Mouse (Mus musculus): Measurements from ENCODE around the gene Ticam1. TPM values are rescaled to one million over a fixed set of nuclear protein-coding genes. Genes with fewer than 3 reads are reported as not detected.

Ticam1 gene
- total RNA-seq, 2 experiments from 2014 or later = 5.3 to 7.1 TPM

GRCm38 (mm10) chr17:56291826-56292475 lies 15.4 kb upstream of the Ticam1 start:
- no peak for DNase-seq
- intact Hi-C loops (cut with DNase I; ENCODE audit: low total_unique reads) = no loop called here

- intact Hi-C loops (cut with DNase I; ENCODE audit: low total_unique reads) = no loop called here
- DNase-seq = peak; percentile 93
These were observed 14.6 kb upstream of the Ticam1 start for GRCm38 (mm10) chr17:56291171-56291511.

- peak; percentile 96 for DNase-seq
- intact Hi-C loops (cut with DNase I; ENCODE audit: low total_unique reads) = no loop called here
These were observed 14.0 kb upstream of the Ticam1 start for GRCm38 (mm10) chr17:56290388-56291170.

GRCm38 (mm10) chr17:56289371-56290331 lies 13.1 kb upstream of the Ticam1 start:
- intact Hi-C loops (cut with DNase I; ENCODE audit: low total_unique reads) = no loop called here
- DNase-seq = peak; percentile 62

- no peak for DNase-seq
- intact Hi-C loops (cut with DNase I; ENCODE audit: low total_unique reads) = no loop called here
These were observed 12.3 kb upstream of the Ticam1 start for GRCm38 (mm10) chr17:56288866-56289265.

GRCm38 (mm10) chr17:56287830-56288229 lies 11.2 kb upstream of the Ticam1 start:
- intact Hi-C loops (cut with DNase I; ENCODE audit: low total_unique reads) = no loop called here

GRCm38 (mm10) chr17:56285995-56286394 lies 9.4 kb upstream of the Ticam1 start:
- intact Hi-C loops (cut with DNase I; ENCODE audit: low total_unique reads) = no loop called here

More at GRCm38 (mm10) chr17:56287830-56288229, 11.2 kb upstream of the Ticam1 start:
- DNase-seq = no peak

GRCm38 (mm10) chr17:56283316-56283715 lies 6.7 kb upstream of the Ticam1 start:
- no peak for DNase-seq
- intact Hi-C loops (cut with DNase I; ENCODE audit: low total_unique reads) = no loop called here

More at GRCm38 (mm10) chr17:56285995-56286394, 9.4 kb upstream of the Ticam1 start:
- no peak for DNase-seq

GRCm38 (mm10) chr17:56282802-56283201 lies 6.2 kb upstream of the Ticam1 start:
- no peak for DNase-seq
- intact Hi-C loops (cut with DNase I; ENCODE audit: low total_unique reads) = no loop called here

- DNase-seq = no peak
- intact Hi-C loops (cut with DNase I; ENCODE audit: low total_unique reads) = no loop called here
These were observed 4.6 kb upstream of the Ticam1 start for GRCm38 (mm10) chr17:56281193-56281592.

- peak; percentile 57 for DNase-seq
- intact Hi-C loops (cut with DNase I; ENCODE audit: low total_unique reads) = no loop called here
These were observed 3.0 kb upstream of the Ticam1 start for GRCm38 (mm10) chr17:56279481-56280155.

GRCm38 (mm10) chr17:56278340-56278739 lies 1.8 kb upstream of the Ticam1 start:
- no peak for DNase-seq
- intact Hi-C loops (cut with DNase I; ENCODE audit: low total_unique reads) = no loop called here

GRCm38 (mm10) chr17:56277567-56277893 lies 944 bp upstream of the Ticam1 start:
- DNase-seq = no peak
- intact Hi-C loops (cut with DNase I; ENCODE audit: low total_unique reads) = no loop called here

- intact Hi-C loops (cut with DNase I; ENCODE audit: low total_unique reads) = no loop called here
- DNase-seq = peak; percentile 38
These were observed 625 bp downstream of the Ticam1 start for GRCm38 (mm10) chr17:56275842-56276480.

GRCm38 (mm10) chr17:56273986-56274385 lies 2.6 kb downstream of the Ticam1 start:
- no peak for DNase-seq

GRCm38 (mm10) chr17:56273482-56273881 lies 3.1 kb downstream of the Ticam1 start:
- intact Hi-C loops (cut with DNase I; ENCODE audit: low total_unique reads) = no loop called here
- DNase-seq = no peak

More at GRCm38 (mm10) chr17:56273986-56274385, 2.6 kb downstream of the Ticam1 start:
- intact Hi-C loops (cut with DNase I; ENCODE audit: low total_unique reads) = no loop called here

GRCm38 (mm10) chr17:56272644-56273043 lies 3.9 kb downstream of the Ticam1 start:
- DNase-seq = no peak
- intact Hi-C loops (cut with DNase I; ENCODE audit: low total_unique reads) = no loop called here

GRCm38 (mm10) chr17:56271609-56272253 lies 4.9 kb downstream of the Ticam1 start:
- intact Hi-C loops (cut with DNase I; ENCODE audit: low total_unique reads) = no loop called here
- DNase-seq = peak; percentile 9

GRCm38 (mm10) chr17:56269741-56270140 lies 6.8 kb downstream of the Ticam1 start:
- intact Hi-C loops (cut with DNase I; ENCODE audit: low total_unique reads) = no loop called here
- no peak for DNase-seq

All from gastrocnemius, postnatal 14 days (tissue).